In the genomic region with DNA sequence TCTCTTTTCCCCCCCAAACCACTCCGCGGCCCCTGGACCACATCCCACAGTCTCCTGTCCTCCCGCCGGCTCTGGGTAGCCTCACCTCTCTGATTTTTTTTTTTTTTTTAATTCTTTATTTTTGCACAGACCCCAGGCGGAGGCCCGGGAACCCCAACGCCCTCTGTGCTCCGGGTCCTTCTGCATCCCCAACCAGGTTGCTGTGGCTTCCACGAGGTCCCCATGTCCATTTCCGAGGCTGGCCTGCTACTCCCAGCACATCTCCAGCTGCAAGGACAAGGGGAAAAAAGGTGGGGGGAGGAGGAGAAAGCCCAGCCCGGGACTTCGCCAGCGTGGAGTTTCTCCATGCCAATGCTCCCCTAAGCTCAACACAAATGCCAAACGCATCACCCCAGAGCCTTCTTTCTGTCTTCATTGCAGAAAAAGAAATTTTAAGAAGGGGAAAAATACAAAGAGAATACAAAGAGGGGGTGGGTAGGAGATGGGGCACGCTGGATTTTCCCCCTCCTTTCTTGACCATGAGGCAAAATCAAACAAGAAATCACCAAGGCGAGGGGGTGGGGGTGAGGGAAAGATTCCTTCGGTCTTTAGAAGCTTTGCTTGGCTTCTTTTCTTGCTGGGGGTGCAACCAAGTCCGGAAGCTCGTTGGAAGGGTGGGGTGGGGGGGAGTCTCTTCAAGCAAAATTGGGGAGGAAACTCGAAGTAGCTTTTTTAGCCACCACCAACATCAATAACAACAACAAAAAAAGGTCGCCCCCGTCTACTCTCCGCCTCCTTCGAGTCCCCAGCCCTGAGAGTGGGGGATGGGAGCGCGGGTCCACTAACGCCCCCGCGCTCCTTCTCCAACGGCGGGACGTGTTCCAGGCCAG, we compare ENCODE assay signal across 8 mouse cellular contexts. TPM values are rescaled to one million over a fixed set of nuclear protein-coding genes. Genes with fewer than 3 reads are reported as not detected.
DNase-seq lines count a peak whose midpoint lies in the region; ATAC-seq and TF ChIP-seq lines count a peak whose summit lies in the region.

No protein-coding gene starts in this region.

- no peaks in the 10 kb centered on the region; the same call in 1 of the 2 replicates for H3K36me3 ChIP-seq in forebrain, embryonic 11.5 days (ENCODE audit: control insufficient read depth, insufficient read depth, low read length)

- H3K27ac ChIP-seq in forebrain, embryonic 11.5 days (ENCODE audit: low read depth, low read length), result peak overlapping the region; percentile 100

- DNase-seq in B cell, adult 2 months, result peak; percentile 26 to 42
- DNase-seq in adrenal gland, postnatal 36 days, result peak; percentile 59 to 69
- peak; percentile 85 for DNase-seq in forebrain, embryonic 11.5 days (ENCODE audit: low spot score)
- peak; percentile 68 to 71 for DNase-seq in heart, postnatal 14 days
- DNase-seq in kidney, postnatal 4 days, result peak; percentile 82 to 86
- peak; percentile 49 for DNase-seq in lung, adult 2 months
- DNase-seq in retina, embryonic 14.5 days (ENCODE audit: low spot score), result peak; percentile 81

- ATAC-seq in forebrain, embryonic 11.5 days (replicated peaks; ENCODE audit: low FRiP score), result peak; percentile 19; the same call in 1 of the 2 replicates
- ATAC-seq in granulocyte monocyte progenitor cell, adult 5-6 weeks (replicated peaks; ENCODE audit: poor library complexity, severe bottlenecking), result no peak

- no peaks in the 10 kb centered on the region for H3K27me3 ChIP-seq in forebrain, embryonic 11.5 days (ENCODE audit: control insufficient read depth, insufficient read depth, low read length)

- peak overlapping the region; percentile 100 for H3K9ac ChIP-seq in forebrain, embryonic 11.5 days (ENCODE audit: low read length)

- TF ChIP-seq CTCF in lung, adult 2 months (IDR thresholded peaks at IDR 0.05; ENCODE audit: insufficient read depth, low read length), result no peak

- no peaks in the 10 kb centered on the region for H3K9me3 ChIP-seq in forebrain, embryonic 11.5 days (ENCODE audit: control insufficient read depth, low read length)

- peaks cover 4% of the 10 kb centered on the region; the same call in 1 of the 2 replicates for H3K4me1 ChIP-seq in forebrain, embryonic 11.5 days (replicated peaks; ENCODE audit: control insufficient read depth, insufficient read depth, low read length)
- peaks cover 7% of the 10 kb centered on the region for H3K4me1 ChIP-seq in lung, adult 2 months (ENCODE audit: control insufficient read depth, insufficient read depth, low read length)

- H3K4me3 ChIP-seq in forebrain, embryonic 11.5 days (ENCODE audit: low read depth, low read length), result peak overlapping the region; percentile 100
- H3K4me3 ChIP-seq in lung, adult 2 months (replicated peaks; ENCODE audit: extremely low read depth, low read depth, low read length), result peak overlapping the region; percentile 76

- intact Hi-C loops in heart, postnatal 14 days (cut with DNase I), result loop anchor here (2.0 to 5.0 kb wide), 6 partner anchors 66 to 1036 kb away; a partner anchor contains a TSS

- no peak for TF ChIP-seq POLR2A in lung, adult 2 months (IDR thresholded peaks at IDR 0.05; ENCODE audit: borderline replicate concordance, extremely low read depth, low read depth, low read length)

- WGBS in forebrain, embryonic 11.5 days, result under 1% methylated on average over 32 of the region's 32 CpGs
- WGBS in lung, adult 2 months, result under 1% methylated on average over 32 of the region's 32 CpGs

- H3K4me2 ChIP-seq in forebrain, embryonic 11.5 days (ENCODE audit: low read depth, low read length, severe bottlenecking), result peak overlapping the region; percentile 46

RNA-seq across cellular contexts. Expression of a gene that starts 2.7 kb away (rescaled TPM):
- total RNA-seq in adrenal gland, postnatal 36 days (2021), result 10 to 100 TPM; 20.6 to 25.2 TPM
- polyA plus RNA-seq in forebrain, embryonic 11.5 days (2014; fragmentation: Nextera tagmentation; extraction: Ambion mirVana), result 150 and 171 TPM in 2 replicates
- 10 to 100 TPM; 31.2 to 34.1 TPM for total RNA-seq in heart, postnatal 14 days (2021)
- polyA plus RNA-seq in lung, adult 2 months (2012; rRNA removed), result 33.6 and 33.8 TPM in 2 replicates
- total RNA-seq in granulocyte monocyte progenitor cell, adult 5-6 weeks (2014; fragmentation: Nextera tagmentation), result 25.7 and 31.6 TPM in 2 replicates
- total RNA-seq in granulocyte monocyte progenitor cell, adult 5-6 weeks (2017), result 38.6 and 41.5 TPM in 2 replicates

Comparison
In these comparisons a context has a peak if more than half of its experiments do, and no peak if none do; other contexts are left out.
1. DNase-seq: peak in every context shown above with its lines; median percentile 85 in forebrain, embryonic 11.5 days; 84 in kidney, postnatal 4 days; 81 in retina, embryonic 14.5 days; 70 in heart, postnatal 14 days; 64 in adrenal gland, postnatal 36 days; 49 in lung, adult 2 months; 34 in B cell, adult 2 months.